Mouse (Mus musculus): ENCODE measurements around the gene BC037034. TPM values are rescaled to one million over a fixed set of nuclear protein-coding genes. Genes with fewer than 3 reads are reported as not detected.

BC037034 gene
- polyA plus RNA-seq, 1 experiment from 2014 or later = 7.8 TPM

DNA sequence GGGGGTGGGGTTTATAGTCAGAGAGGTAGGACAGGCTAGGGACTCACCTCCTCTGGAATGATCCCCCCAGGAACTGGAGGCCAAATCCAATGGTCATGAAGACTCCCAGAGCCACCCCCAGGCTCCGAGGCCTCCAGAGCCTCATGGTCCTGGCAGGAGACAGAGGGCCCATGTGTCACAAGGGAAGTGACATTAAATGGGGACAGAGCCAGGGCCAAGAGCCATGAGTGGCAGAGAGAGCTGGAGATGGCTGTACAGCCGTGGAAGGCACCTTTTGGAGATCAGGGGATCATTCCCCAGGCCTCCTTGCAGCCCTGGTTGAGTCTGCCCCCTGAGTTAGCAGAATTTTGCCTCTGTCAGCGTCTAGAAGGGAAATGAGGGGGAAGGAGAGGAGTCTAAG lies 7.4 kb upstream of the BC037034 start:
- H3K4me1 ChIP-seq (ENCODE audit: control insufficient read depth, insufficient read depth, low read length) = peaks cover 12% of the 10 kb centered on the region
- no peak overlapping the region for H3K27ac ChIP-seq (ENCODE audit: low read length)
- H3K36me3 ChIP-seq (ENCODE audit: control insufficient read depth, insufficient read depth, low read length) = 0 out of 2 replicates have a peak, but pooled peaks cover 3% of the 10 kb centered on the region
- H3K27me3 ChIP-seq (ENCODE audit: control insufficient read depth, insufficient read depth, low read length) = no peaks in the 10 kb centered on the region
- WGBS = 48% methylated on average over 3 of the region's 3 CpGs
- no peak for ATAC-seq (ENCODE audit: insufficient number of reproducible peaks, insufficient read depth, low FRiP score, low read depth)
- no peak overlapping the region for H3K9ac ChIP-seq (replicated peaks; ENCODE audit: low read depth, low read length)
- no peak overlapping the region for H3K4me3 ChIP-seq (ENCODE audit: low read depth, low read length)
- H3K9me3 ChIP-seq (ENCODE audit: control insufficient read depth, low read depth, low read length) = no peaks in the 10 kb centered on the region
- no peak overlapping the region for H3K4me2 ChIP-seq (replicated peaks; ENCODE audit: low read depth, low read length)

DNA sequence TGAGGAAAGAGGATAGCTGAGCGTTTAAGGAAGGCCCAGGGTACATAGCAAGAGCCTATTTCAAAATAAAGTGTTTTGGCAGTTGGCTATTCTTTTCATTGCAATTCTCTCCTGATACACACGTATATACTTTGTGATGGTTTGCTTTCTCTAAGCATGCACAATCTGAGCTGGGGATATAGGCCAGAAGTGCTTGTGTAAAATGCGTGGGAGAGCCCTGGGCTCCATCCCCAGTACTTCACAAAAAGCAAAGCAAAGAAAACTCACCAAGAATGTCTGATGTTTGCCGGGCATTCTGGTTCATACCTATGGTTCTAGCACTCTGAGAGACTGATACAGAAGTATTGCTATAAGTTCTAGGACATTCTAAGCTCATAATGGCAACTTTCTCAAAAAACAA lies 5.1 kb upstream of the BC037034 start:
- WGBS = 72% methylated on average over 4 of the region's 4 CpGs
- ATAC-seq (ENCODE audit: insufficient number of reproducible peaks, insufficient read depth, low FRiP score, low read depth) = no peak
- Histone ChIP-seq H3K9ac (replicated peaks; ENCODE audit: low read depth, low read length) (no peak overlapping the region), H3K4me1 (ENCODE audit: control insufficient read depth, insufficient read depth, low read length) (peaks cover 12% of the 10 kb centered on the region; the same call in 1 of the 2 replicates), H3K27me3 (ENCODE audit: control insufficient read depth, insufficient read depth, low read length) (no peaks in the 10 kb centered on the region), H3K4me3 (ENCODE audit: low read depth, low read length) (no peak overlapping the region), H3K36me3 (ENCODE audit: control insufficient read depth, insufficient read depth, low read length) (0 out of 2 replicates have a peak, but pooled peaks cover 3% of the 10 kb centered on the region), H3K27ac (ENCODE audit: low read length) (no peak overlapping the region), H3K9me3 (ENCODE audit: control insufficient read depth, low read depth, low read length) (no peaks in the 10 kb centered on the region), H3K4me2 (replicated peaks; ENCODE audit: low read depth, low read length) (no peak overlapping the region)

DNA sequence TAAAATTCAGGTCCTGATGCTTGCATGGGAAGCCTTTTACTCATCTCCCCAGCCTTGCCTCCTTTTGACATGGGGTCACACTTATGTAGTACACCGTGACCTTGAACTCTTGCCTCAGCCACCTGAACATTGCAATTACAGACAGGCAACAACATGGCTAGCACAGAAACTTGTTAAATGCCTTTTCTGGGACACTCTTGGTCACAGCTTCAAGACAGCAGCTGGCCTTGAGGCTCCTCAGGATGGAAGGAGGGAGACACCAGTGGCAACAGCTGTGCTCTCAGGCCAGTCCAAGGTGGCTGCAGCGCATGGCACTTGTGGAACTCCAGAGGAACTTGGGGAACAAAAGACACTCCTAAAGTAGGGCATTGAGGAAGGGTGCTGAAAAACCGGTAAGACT lies 3.3 kb upstream of the BC037034 start:
- Histone ChIP-seq H3K27me3 (ENCODE audit: control insufficient read depth, insufficient read depth, low read length) (no peaks in the 10 kb centered on the region), H3K9me3 (ENCODE audit: control insufficient read depth, low read depth, low read length) (no peaks in the 10 kb centered on the region), H3K36me3 (ENCODE audit: control insufficient read depth, insufficient read depth, low read length) (0 out of 2 replicates have a peak, but pooled peaks cover 3% of the 10 kb centered on the region), H3K4me1 (ENCODE audit: control insufficient read depth, insufficient read depth, low read length) (peaks cover 21% of the 10 kb centered on the region; the same call in 1 of the 2 replicates), H3K27ac (ENCODE audit: low read length) (no peak overlapping the region), H3K4me2 (replicated peaks; ENCODE audit: low read depth, low read length) (no peak overlapping the region), H3K9ac (replicated peaks; ENCODE audit: low read depth, low read length) (no peak overlapping the region), H3K4me3 (ENCODE audit: low read depth, low read length) (no peak overlapping the region)
- ATAC-seq (ENCODE audit: insufficient number of reproducible peaks, insufficient read depth, low FRiP score, low read depth) = no peak
- WGBS = 81% methylated on average over 3 of the region's 3 CpGs

DNA sequence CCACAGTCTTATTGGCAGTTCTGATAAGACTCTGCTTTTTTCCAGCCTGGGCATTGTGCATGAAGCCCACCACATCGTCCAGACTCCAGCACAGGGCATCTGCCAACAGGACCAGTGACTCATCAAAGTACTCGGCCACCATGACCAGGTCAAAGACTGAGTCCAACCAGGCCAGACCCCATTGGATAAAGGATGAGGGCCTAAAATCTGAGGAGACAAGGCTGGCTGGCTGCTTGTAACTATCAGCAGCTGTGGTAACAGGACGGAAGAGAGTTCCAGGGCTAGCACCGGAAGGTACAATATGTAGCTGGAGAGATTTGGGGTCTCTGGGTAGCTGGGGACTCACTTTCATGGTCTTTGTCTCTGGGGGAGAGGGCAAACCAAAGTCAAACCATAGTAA lies 1.9 kb upstream of the BC037034 start:
- no peak overlapping the region for H3K27ac ChIP-seq (ENCODE audit: low read length)
- peaks cover 18% of the 10 kb centered on the region; the same call in 1 of the 2 replicates for H3K4me1 ChIP-seq (ENCODE audit: control insufficient read depth, insufficient read depth, low read length)
- H3K36me3 ChIP-seq (ENCODE audit: control insufficient read depth, insufficient read depth, low read length) = peaks cover 9% of the 10 kb centered on the region; the same call in 1 of the 2 replicates
- H3K9ac ChIP-seq (replicated peaks; ENCODE audit: low read depth, low read length) = no peak overlapping the region
- no peak overlapping the region for H3K4me3 ChIP-seq (ENCODE audit: low read depth, low read length)
- H3K9me3 ChIP-seq (ENCODE audit: control insufficient read depth, low read depth, low read length) = no peaks in the 10 kb centered on the region
- no peak for ATAC-seq (ENCODE audit: insufficient number of reproducible peaks, insufficient read depth, low FRiP score, low read depth)
- WGBS = 96% methylated on average over 4 of the region's 4 CpGs
- H3K27me3 ChIP-seq (ENCODE audit: control insufficient read depth, insufficient read depth, low read length) = no peaks in the 10 kb centered on the region
- no peak overlapping the region for H3K4me2 ChIP-seq (replicated peaks; ENCODE audit: low read depth, low read length)

GRCm38 (mm10) chr5:138264207-138264578 lies 360 bp upstream of the BC037034 start:
- H3K4me3 ChIP-seq (ENCODE audit: low read depth, low read length) = peak overlapping the region; percentile 93
- ATAC-seq (ENCODE audit: insufficient number of reproducible peaks, insufficient read depth, low FRiP score, low read depth) = no peak
- H3K4me2 ChIP-seq (replicated peaks; ENCODE audit: low read depth, low read length) = peak overlapping the region; percentile 95
- peak overlapping the region; percentile 91 for H3K9ac ChIP-seq (replicated peaks; ENCODE audit: low read depth, low read length)
- no peaks in the 10 kb centered on the region for H3K9me3 ChIP-seq (ENCODE audit: control insufficient read depth, low read depth, low read length)
- no peak overlapping the region for H3K27ac ChIP-seq (ENCODE audit: low read length)
- 15% methylated on average over 6 of the region's 6 CpGs for WGBS
- peaks cover 24% of the 10 kb centered on the region for H3K36me3 ChIP-seq (ENCODE audit: control insufficient read depth, insufficient read depth, low read length)
- H3K4me1 ChIP-seq (ENCODE audit: control insufficient read depth, insufficient read depth, low read length) = peaks cover 18% of the 10 kb centered on the region; the same call in 1 of the 2 replicates
- no peaks in the 10 kb centered on the region for H3K27me3 ChIP-seq (ENCODE audit: control insufficient read depth, insufficient read depth, low read length)

- WGBS = 61% methylated on average over 18 of the region's 18 CpGs
- H3K9me3 ChIP-seq (ENCODE audit: control insufficient read depth, low read depth, low read length) = no peaks in the 10 kb centered on the region
- H3K27me3 ChIP-seq (ENCODE audit: control insufficient read depth, insufficient read depth, low read length) = no peaks in the 10 kb centered on the region
- H3K4me1 ChIP-seq (ENCODE audit: control insufficient read depth, insufficient read depth, low read length) = peaks cover 18% of the 10 kb centered on the region; the same call in 1 of the 2 replicates
- ATAC-seq (ENCODE audit: insufficient number of reproducible peaks, insufficient read depth, low FRiP score, low read depth) = no peak
- no peak overlapping the region for H3K27ac ChIP-seq (ENCODE audit: low read length)
- H3K9ac ChIP-seq (replicated peaks; ENCODE audit: low read depth, low read length) = peak overlapping the region; percentile 91
- peak overlapping the region; percentile 95 for H3K4me2 ChIP-seq (replicated peaks; ENCODE audit: low read depth, low read length)
- H3K36me3 ChIP-seq (ENCODE audit: control insufficient read depth, insufficient read depth, low read length) = peaks cover 32% of the 10 kb centered on the region
- H3K4me3 ChIP-seq (ENCODE audit: low read depth, low read length) = peak overlapping the region; percentile 93
Measured at GRCm38 (mm10) chr5:138262582-138263240, 1.1 kb downstream of the BC037034 start.

DNA sequence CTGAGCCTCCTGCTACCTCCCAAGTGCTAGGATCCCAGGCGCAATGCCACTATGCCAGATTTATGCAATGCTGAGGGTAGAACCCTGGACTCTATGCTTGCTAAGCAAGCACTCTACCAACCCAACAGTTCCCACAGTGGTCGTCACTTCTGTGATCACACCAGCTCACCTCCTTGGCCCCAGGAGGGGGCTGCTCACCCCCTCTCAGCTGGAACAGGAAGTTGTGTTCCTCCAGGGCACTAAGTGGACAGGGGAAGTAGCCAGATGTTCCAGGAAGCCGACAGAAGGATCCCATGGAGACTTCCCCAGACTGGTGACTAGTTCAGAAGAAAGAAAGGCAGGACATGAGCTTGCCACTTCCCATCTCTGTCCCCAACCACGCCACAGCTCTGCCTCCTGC lies 1.8 kb downstream of the BC037034 start:
- peaks cover 32% of the 10 kb centered on the region for H3K36me3 ChIP-seq (ENCODE audit: control insufficient read depth, insufficient read depth, low read length)
- no peak for ATAC-seq (ENCODE audit: insufficient number of reproducible peaks, insufficient read depth, low FRiP score, low read depth)
- 73% methylated on average over 4 of the region's 4 CpGs for whole genome bisulfite sequencing
- H3K4me1 ChIP-seq (ENCODE audit: control insufficient read depth, insufficient read depth, low read length) = peaks cover 18% of the 10 kb centered on the region; the same call in 1 of the 2 replicates
- no peaks in the 10 kb centered on the region for H3K27me3 ChIP-seq (ENCODE audit: control insufficient read depth, insufficient read depth, low read length)
- H3K27ac ChIP-seq (ENCODE audit: low read length) = no peak overlapping the region
- H3K4me3 ChIP-seq (ENCODE audit: low read depth, low read length) = no peak overlapping the region
- no peak overlapping the region for H3K9ac ChIP-seq (replicated peaks; ENCODE audit: low read depth, low read length)
- no peak overlapping the region for H3K4me2 ChIP-seq (replicated peaks; ENCODE audit: low read depth, low read length)
- H3K9me3 ChIP-seq (ENCODE audit: control insufficient read depth, low read depth, low read length) = no peaks in the 10 kb centered on the region

DNA sequence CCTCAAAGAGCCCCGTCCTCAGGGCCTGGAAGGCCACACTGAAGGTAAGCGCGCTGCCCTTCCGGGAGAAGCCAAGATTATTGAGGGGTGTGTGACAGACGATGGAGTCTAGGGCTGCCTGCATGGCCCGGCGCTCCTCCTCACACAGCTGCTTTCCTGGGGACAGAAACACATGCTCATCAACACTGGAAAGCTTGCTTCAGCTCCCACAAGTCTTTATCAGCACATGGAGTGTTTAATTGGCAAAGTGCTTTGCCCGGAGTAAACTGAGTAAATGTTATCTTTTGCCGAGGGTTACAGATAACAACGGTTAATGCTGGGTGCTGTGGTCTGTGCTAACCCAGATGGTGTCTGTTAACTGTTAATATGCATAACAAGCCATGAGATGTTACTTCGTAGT lies 3.0 kb downstream of the BC037034 start:
- Histone ChIP-seq H3K4me1 (ENCODE audit: control insufficient read depth, insufficient read depth, low read length) (peaks cover 18% of the 10 kb centered on the region; the same call in 1 of the 2 replicates), H3K4me3 (ENCODE audit: low read depth, low read length) (no peak overlapping the region), H3K36me3 (ENCODE audit: control insufficient read depth, insufficient read depth, low read length) (peaks cover 31% of the 10 kb centered on the region), H3K27ac (ENCODE audit: low read length) (no peak overlapping the region), H3K4me2 (replicated peaks; ENCODE audit: low read depth, low read length) (no peak overlapping the region), H3K9me3 (ENCODE audit: control insufficient read depth, low read depth, low read length) (no peaks in the 10 kb centered on the region), H3K9ac (replicated peaks; ENCODE audit: low read depth, low read length) (no peak overlapping the region), H3K27me3 (ENCODE audit: control insufficient read depth, insufficient read depth, low read length) (no peaks in the 10 kb centered on the region)
- no peak for ATAC-seq (ENCODE audit: insufficient number of reproducible peaks, insufficient read depth, low FRiP score, low read depth)
- 77% methylated on average over 11 of the region's 11 CpGs for WGBS

GRCm38 (mm10) chr5:138260051-138260450 lies 3.8 kb downstream of the BC037034 start:
- Histone ChIP-seq H3K4me2 (replicated peaks; ENCODE audit: low read depth, low read length) (no peak overlapping the region), H3K9ac (replicated peaks; ENCODE audit: low read depth, low read length) (no peak overlapping the region), H3K27ac (ENCODE audit: low read length) (no peak overlapping the region), H3K4me1 (ENCODE audit: control insufficient read depth, insufficient read depth, low read length) (peaks cover 18% of the 10 kb centered on the region; the same call in 1 of the 2 replicates), H3K4me3 (ENCODE audit: low read depth, low read length) (no peak overlapping the region), H3K27me3 (ENCODE audit: control insufficient read depth, insufficient read depth, low read length) (no peaks in the 10 kb centered on the region), H3K36me3 (ENCODE audit: control insufficient read depth, insufficient read depth, low read length) (peaks cover 30% of the 10 kb centered on the region), H3K9me3 (ENCODE audit: control insufficient read depth, low read depth, low read length) (no peaks in the 10 kb centered on the region)
- no peak for ATAC-seq (ENCODE audit: insufficient number of reproducible peaks, insufficient read depth, low FRiP score, low read depth)
- 70% methylated on average over 10 of the region's 10 CpGs for WGBS
